Mouse (Mus musculus): ENCODE measurements around the gene Gpr107.
A peak's percentile ranks its signal among the peaks of the same experiment; 100 is the strongest.

Gene Gpr107

DNA sequence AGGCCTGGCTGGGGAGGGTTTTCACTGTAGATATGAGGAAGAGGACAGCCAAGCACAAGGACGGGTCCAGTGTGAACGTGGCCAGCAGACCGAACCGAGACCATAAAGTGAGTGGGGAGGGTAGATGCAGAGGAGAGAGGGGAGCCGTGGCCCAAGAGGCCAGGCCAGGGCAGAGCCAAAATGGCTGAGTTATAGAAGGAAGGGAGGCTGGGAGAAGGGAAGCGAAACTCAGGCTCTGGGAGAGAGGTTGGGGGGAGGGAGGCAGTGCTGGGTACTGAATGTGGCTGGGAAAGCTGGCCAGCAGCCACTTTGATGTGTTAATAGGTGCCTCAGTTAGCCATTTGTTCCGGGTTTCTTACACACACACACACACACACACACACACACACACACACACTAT, 24.9 kb upstream of the Gpr107 start:
- DNase-seq (ENCODE audit: low spot score in 2 of 2), result no peak

DNA sequence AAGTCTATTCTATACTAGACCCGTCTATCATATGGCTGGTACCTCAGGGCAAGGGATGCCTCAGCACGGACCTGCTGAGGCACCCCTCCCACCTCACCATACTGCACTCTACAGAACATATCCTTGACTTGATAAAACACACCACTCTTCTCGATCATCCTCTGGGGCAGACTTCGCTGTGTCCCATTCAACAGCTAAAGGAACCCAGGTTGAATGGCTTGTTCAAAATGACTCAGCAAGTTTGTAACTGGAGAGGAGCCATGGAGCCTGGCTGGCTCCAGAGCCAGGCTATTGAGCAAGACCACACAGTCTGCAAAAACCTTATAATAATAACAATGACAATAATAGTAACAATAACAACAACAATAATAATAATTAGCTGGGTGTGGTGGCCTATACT, 24.2 kb upstream of the Gpr107 start:
- DNase-seq (ENCODE audit: low spot score in 2 of 2), result no peak

DNA sequence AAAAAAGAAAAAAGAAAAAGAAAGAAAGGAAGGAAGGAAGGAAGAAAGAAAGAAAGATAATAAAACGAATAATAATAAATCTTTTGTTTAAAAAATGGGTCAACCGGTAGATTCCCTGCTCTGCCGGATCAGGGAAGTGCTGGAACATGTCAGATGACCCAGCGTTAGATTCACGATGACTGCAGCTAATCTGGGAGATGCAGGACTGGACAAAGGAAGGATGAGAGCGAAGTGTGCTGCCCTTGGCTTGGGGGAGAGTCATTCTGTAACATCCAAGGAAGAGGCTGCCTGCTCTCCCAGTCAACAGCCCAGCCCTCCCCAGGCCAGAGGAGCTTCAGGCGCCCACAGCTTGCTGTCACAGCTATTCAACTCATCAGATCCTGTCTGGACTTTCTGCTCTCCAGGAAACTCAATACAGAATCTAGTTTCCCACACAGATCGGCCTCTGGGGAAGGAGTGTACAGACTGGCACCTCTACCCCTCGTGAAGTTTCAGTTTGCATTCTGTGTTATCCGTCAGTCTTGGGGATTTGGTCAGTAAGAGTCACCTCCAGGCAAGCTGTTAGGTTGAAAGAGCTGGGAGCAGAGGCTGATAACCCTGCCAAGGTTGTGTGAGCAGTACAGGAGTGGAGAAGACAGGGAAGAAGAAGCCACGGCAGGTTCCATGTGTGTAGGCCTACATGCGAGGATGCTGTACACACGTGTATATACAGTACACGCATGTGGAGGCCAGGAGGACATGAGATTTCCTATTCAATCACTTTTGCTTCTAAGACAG, 22.2 kb upstream of the Gpr107 start:
- DNase-seq (ENCODE audit: low spot score in 2 of 2), result no peak

DNA sequence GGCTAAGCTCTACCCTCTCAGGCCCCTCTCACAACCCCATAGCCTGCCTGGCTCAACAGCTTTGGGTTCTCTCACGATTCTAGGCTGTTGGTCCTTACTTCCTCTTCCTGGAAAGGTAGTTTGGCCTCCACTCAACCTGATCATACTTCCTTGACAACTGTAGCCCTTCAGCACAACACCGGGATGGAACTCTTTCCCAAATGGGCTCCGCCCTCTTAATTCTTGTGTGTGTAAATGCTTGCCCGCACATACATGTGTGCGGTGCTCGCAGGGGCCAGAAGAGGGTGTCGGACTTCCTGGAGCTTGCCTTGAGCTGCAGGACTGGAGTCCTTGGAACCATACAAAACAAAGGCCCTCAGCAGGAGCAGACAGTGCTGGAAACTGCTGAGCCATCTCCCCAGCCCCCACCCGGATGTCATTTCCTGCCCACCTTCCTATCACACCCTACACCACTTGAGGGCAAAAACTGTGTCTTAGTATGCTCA, 21.3 kb upstream of the Gpr107 start:
- peak in 1 of 2 experiments; percentile 59 for DNase-seq (ENCODE audit: low spot score in 2 of 2)

DNA sequence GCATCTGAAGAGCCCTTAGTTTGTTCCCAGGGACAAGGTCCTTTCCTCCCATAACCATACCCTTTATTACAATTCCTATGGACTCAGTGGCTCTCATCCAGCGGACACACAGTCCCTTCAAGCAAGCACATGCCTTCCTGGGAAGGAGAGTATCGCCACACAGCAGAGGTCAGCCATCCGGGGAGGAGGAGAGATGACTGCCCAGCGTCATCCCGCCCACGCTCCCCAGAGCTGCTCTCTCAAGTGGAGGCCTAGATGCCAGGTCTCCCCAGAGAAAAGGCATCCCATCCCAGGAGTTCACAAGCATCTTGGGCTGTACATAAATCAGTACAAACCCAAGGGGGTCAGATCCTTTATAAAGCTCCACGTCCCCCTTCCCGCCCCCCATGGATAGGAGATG, 19.4 kb upstream of the Gpr107 start:
- no peak for DNase-seq (ENCODE audit: low spot score in 2 of 2)

DNA sequence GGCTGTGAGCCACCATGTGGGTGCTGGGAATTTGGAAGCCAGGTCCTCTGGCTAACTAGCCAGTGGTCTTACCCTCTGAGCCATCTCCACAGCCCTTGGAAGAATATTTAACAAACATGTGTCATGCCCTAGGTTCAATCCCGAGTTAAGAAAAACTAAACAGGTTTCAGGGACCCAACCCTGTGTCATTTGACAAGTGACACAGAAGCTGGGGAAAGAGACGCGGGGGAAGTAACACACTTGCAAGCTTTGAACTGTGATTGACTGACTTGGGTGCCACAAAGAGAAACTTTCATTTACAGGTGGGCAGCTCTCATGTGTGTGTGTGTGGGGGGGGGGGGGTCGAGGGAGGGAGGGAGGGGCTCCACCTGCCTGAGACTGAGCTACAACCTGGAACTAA, 18.1 kb upstream of the Gpr107 start:
- no peak for DNase-seq (ENCODE audit: low spot score in 2 of 2)

DNA sequence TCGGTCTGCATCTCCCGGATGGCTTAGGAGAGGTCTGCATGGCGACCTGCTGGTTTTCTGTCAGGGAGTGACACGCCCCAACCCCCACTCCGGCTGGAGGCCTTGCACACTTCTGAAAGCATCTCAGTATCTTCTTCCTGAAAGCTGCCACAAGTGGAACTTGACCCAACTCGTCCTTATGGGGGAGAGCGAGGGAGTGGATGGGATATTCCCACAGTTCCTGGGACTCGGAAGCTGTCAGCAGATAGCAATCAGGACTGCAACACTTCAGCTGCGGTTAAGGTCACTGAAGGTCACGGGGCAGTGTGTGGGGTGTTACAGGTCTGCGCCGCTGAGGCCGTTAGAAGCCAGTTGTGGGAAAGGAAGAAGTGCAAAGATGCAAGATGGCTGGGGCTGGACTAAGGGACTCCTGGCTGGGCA, 16.6 kb upstream of the Gpr107 start:
- DNase-seq (ENCODE audit: low spot score in 2 of 2), result no peak

DNA sequence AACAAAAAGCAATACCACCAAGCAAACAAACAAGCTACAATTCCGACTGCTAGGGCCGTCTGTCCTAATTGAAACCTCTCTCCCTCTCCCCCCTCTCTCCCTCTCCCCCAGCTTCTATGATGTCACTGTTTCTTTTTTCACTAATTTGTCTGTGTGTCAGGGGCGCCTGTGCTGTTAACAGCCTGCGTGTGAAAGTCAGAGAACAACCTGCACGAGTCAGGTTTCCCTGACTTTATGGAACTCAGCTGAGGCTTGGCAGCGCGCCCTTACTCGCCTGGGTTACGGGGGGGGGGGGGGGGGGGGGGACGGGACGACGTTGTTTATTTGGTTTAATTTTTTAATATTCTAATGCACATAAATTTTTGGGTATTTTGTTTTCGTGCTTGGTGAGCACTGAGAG, 15.8 kb upstream of the Gpr107 start:
- DNase-seq (ENCODE audit: low spot score in 2 of 2), result no peak

DNA sequence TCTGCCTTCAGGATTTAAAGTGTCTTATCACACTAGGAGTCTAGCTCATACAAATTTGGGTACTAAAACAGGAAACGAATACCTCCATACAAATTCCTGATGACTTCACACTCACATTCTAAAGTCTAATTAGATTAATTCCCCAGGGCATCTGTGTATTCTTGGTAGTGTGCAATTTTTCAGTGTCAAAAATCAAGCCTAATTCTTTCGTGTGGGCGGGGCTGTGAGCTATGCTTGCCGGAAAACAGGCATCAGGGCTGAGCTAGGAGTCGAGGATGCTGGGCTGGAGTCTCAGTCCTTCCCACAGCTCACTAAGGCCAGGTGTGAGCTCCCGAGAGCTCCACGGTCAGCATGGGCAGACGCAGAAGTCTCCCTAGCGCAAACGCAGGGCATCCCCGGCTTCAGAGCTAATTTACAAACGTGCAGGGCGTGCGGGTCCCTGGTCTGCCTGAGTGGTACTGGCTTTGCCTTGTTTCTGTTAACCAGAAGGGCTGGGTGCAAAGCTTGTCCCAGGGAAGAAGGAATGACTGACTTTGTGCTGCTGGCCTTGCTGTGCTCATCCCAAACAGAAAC, 15.0 kb upstream of the Gpr107 start:
- DNase-seq (ENCODE audit: low spot score in 2 of 2), result no peak

DNA sequence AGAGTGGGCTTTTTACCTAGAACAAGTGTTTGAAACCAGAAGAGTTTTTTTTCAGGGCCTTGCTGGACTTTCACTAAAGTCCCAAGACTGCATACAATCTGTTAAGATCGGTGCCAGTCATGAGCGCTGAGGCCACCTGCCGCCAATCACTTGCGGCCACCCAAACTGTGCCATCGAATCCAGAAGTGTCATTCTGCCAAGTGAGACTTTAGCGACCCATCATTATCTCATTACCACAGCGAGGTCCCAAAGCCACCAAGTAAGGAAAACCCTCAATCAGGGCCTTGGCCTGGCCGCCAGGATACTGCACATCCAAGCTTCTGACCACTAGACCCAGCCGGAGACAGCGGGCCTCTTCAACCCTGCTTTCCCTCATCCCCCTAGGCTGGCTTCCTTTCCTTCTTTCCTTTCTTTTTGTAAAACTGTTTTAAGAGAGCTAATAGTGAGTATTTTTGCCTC, 12.9 kb upstream of the Gpr107 start:
- no peak for DNase-seq (ENCODE audit: low spot score in 2 of 2)

DNA sequence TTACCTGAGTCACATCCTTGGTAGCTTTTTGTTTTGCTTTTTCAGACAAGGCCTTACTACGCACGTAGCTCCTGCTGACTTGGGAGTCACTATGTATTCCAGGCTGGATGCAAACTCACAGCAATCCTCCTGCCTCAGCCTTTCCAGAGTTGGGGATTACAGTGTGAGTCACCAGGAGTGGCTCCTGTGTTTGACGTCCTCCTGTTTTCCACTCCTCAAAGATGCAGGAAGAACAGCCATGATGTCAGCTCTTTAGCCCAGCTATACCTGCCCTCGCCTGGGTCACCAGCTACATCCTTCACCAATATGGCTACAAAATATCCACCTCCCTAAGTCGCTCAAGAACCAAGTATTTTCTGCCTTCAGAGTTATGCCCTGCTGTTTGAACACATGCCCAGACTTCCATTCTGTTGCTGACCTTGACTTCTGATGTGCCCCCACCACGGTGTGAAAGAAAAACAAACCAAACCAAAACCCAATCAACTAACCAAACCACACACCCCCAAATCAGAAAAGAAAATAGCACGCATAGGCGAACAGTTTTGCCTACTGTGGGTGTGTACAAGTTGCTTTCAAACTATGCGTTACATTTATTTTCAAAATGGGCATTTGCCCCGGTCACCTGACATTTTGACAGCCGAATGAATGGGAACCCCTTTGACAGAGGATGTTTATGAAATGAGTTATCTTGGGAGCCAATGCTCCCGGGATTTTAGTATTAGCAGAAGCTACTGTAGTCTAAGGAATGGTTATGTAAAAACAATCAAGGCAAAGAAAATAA, 11.9 kb upstream of the Gpr107 start:
- DNase-seq (ENCODE audit: low spot score in 2 of 2), result no peak

DNA sequence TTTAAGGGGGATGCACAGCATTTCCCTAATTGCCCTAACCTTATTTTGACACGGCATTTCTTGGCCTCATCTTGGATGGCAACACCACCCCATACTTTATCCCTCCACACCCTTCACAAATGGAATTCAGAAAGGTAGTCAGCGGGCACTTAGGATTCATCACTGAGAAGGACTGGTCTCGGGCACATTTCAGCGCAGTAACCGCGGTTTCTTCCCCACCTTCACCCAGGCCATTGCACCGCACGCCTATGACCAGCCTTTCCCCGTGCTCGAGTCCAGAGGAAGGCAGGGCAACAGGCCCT, 11.4 kb upstream of the Gpr107 start:
- no peak for DNase-seq (ENCODE audit: low spot score in 2 of 2)

DNA sequence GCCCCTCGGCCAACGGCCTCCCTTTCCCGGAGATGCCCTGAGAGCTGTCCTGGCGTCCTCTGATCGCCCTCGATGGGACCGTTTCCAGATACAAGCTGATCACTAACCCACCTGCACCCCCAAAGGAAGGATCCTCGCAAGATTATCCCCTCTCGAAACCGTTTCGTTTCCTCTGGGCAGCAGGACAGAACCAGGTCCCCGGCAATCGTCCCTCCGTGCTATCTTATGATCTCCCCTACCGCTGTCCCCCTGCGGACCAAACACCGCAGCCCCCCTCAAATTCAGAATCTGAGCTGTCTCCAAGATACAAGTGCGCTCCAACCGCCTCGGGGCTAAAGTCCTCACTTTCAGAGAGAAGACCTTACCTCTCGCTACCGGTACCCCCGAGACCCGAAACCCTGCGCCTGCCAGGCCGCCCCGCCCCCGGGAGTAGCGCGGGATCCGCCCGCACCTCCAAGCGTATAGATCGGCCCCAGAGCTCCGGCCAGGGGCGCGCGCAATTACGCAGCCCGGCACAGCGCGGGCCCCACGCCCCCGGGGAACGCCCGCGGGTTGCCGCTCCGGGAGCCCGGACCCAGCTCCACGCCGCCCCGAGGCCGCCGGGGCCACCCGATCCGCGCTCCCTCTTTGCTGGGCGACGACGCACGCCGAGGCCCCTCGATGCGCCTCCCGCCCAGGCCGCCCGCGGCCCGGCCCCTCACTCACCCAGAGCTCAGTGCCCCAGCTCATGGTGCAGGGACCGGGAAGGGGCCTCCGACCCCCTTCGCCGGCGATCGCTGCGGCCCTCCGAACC, 10.8 kb upstream of the Gpr107 start:
- DNase-seq (ENCODE audit: low spot score in 2 of 2), result peak; percentile 42 to 66

DNA sequence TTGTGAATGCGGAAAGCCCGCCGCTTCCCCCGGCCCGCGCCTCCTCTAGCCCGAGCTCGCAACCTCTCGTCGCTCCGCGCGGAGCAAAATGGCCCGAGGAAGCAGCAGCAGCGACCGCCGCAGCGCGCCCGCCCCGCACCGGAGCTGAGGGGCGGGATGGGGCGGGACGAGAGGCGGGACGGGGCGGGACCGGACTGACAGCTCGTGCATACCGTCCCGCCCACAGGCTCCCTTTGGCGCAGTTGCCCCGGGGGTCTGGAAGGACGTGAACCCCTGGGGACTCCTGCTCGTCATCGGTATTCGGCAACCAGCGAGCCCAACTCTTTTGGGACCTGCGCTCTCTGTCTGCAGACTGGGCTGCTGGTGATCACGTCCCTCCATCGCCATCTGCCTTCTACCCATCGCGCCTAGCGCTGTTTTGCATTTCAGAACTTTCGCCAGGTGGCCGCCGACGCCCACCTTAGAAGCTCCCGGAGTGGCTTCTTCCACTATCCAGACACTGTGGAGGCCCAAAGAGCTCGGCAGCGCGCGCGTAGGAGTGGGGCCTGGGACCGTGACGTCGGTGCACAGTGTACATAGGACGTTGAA, 10.2 kb upstream of the Gpr107 start, which contains the start of gene Fnbp1:
Gene Fnbp1 (minus strand): TSS at position 142 of the 588 bp plus-strand sequence.
- peak in 1 of 2 experiments; percentile 86 for DNase-seq (ENCODE audit: low spot score in 2 of 2)

DNA sequence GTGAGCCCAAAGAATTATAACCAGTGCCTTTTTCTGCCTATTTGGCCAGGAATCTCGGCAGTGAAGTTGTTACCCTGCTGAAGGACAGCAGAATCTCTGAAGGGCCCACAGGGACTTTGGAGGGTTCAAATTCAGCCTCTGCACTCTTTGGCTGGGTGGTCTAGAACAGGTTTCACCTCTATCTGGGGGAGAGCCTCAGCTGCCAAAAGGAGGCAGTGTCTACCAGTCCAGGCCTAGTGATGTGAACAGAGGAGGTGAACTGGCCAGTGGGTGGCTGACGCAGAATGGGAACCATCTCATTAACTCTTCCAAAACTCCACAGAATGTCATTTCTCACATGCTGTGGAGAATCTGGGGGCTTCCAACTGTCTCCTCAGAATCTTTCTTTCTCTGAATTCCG, 9.6 kb upstream of the Gpr107 start:
- DNase-seq (ENCODE audit: low spot score in 2 of 2), result peak in 1 of 2 experiments; percentile 36

DNA sequence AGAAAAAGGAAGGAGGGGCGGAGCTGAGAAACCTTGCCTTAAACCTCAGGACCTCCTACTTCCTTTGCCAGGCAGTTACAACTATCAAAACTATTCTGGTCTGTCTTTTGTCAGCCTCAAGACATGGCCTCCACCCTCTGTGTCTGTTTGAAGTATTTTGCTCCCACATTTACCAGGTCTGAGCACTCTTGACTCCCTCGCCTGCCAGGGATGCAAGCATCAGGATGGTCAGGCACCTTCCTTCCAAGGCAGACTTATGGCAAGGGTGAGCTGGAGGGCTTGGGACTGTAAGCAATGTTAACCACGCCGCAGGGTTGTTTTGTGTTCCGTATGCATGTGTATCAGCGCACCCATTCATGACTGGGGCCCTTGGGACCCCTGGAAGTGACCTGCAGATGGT, 8.8 kb upstream of the Gpr107 start:
- DNase-seq (ENCODE audit: low spot score in 2 of 2), result no peak

DNA sequence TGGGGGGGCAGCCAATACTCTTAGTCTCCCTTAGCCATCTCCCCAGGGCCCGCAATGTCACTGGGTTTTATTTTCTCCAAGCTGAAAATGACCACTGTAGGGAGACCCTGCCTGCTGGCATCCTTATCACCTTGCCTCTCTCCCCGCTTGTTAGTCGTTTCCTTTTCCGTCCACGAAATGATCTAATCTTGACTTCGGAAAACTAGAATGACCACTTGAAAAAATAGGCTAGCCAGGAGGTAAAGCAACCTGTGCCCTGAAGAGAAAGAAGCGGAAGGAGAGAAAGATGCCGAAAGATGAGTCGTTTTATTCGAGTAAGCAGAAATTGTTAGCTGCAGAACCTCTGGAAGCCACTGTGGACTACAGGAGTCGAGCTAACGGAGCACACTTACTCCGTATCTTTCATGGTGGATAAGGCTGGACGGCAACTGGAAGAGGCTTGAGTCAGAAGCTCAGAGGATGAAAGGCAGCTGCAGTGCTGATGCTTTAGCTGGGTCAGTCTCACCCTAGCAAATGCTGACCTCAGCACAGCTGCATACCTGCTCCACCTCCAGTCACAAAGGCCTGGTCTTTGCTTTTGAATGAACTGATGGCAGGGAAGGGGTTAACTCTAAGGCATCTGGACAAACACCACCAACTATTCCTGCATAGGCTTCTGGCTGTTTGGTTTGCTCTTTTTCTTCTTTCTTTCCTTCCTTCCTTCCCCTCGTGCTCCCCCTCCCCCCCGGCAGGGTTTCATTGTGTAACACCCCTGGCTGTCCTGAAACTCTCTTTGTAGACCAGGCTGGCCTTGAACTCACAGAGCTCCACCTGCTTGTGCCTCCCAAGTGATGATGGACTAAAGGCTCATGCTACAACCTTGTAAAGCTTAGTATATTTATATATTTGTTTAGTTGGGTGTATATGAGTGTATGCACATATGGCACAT, 8.1 kb upstream of the Gpr107 start:
- DNase-seq (ENCODE audit: low spot score in 2 of 2), result no peak

DNA sequence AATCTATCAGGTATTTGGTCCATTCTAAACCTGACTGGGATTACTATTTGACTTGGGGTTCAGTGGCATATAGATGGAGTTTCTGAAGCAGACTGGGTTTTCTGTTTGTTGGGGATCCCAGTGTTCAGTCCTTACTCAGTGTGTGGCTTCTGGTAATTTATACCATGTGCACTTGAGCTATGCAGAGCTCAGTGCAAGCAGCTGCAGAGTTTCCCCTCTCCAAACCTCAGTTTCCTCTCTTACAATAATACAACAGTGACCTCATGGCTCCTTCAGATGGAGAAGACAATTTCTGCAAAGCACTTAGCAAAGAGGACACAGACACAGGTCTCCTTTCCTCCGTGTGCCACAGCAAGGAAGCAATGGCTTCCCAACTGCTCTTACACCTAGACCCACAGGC, 7.2 kb upstream of the Gpr107 start:
- no peak for DNase-seq (ENCODE audit: low spot score in 2 of 2)

DNA sequence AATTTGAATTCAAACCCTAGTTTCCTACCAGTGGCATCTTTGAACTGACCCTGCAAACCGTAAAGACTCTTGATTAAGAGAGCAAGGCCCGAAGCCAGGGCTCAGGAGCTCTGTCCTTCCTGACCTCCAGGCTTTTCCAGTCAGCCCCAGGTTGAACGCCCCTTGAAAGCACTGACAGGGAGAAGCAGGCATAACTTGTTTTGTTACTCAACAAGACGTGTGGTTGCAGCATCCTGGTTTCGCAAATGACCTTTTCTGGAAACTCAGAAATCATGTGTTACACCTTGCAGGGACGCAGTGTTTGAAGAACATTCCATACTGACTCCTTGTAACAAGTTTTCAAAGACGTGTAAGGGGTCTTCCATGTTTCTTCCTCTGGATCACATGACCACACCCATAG, 5.1 kb upstream of the Gpr107 start:
- DNase-seq (ENCODE audit: low spot score in 2 of 2), result no peak

DNA sequence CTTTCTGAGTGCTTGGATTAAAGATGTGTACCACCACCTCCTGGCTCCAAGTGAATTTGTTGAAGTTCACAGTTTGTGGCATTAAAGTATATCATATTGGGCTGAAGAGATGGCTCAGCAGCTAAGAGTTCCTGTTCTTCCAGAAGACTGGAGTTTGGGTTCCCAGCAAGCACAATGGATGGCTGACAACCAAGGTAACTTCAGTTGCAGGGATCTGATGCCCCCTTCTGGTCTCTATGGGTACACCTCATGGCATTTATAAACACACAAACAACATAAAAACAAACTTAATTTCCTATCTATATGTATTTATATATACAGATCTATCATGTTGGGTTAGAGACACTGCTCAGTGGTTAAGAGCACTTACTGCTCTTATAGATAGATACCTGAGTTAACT, 1.4 kb upstream of the Gpr107 start:
- DNase-seq (ENCODE audit: low spot score in 2 of 2), result no peak

All from spleen, postnatal 10 days (tissue).